Mouse (Mus musculus) thymus, postnatal 4 days (tissue): ENCODE measurements around the gene Olfr635.
"Not testable (repeated sequence)": the region's sequence is repeated elsewhere in the genome, so short reads cannot be mapped to it uniquely, and the experiment has no call there.

Experiments
- DNase-seq: peaks from one replicate; pipeline ENCODE4 v3.0.0; 2021

Gene Olfr635

DNA sequence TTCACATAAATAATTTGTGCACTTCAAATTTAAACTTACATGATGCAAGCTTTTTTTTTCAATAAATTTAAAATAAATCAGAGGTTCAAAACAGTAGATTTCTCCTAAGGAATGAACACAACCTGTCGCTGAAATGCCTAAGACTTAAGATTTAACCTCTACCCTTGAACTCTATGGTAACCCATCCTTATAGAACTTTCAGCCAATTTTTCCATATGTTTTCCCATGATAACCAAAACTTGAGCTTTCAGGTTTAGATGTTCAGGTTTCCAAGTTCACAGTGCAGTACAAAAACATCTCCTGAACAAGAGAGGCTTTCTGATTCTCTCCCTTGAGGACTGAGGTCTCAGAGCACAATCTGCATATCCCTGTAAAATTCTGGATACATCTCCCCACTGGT, at the start of gene Olfr635:
Gene Olfr635, plus strand, starts transcription at position 301 of the 400 bp plus-strand sequence.
- DNase-seq: no peak

DNA sequence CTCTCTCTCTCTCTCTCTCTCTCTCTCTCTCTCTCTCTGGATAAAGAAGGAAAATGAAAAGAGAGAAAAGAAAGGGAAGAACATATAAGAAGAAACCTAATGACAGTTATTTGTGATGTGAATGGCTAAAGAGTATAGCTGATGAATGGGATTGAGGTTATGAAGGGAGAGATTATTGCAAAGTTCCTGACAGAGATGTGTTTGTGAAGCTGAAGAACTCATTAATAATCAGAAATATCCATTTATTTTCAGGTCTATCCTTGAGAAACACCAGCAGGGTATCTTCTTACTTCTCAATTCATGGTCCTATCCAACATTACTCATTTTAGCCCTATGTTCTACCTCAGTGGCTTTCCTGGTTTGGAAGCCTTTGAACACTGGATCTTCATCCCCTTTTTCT, 42.4 kb upstream of the Olfr635 start, which contains the start of gene Olfr631:
Gene Olfr631, plus strand, starts transcription at position 301 of the 400 bp plus-strand sequence.
- no peak for DNase-seq

DNA sequence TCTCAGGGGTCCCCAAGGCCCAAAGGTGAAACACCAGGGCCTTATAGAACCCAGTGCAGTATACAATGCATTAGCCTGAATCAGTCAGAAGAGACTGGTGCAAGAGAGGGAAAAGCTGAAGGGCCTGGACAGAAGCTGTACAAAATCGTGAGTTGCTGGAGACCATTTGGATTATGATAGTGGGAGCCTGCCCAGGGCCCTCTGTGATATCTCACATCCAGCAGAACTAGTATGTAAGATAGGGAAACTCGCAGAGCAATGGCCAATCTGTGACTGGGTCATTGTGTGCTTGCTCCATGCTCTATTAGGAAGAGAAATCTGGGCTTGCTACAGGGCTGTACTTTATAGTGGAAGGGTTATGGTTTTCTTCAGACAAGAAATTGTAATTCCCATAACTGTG, 36.7 kb upstream of the Olfr635 start, which contains the start of gene Olfr632:
Gene Olfr632, plus strand, starts transcription at position 84 of the 400 bp plus-strand sequence.
- DNase-seq: no peak

DNA sequence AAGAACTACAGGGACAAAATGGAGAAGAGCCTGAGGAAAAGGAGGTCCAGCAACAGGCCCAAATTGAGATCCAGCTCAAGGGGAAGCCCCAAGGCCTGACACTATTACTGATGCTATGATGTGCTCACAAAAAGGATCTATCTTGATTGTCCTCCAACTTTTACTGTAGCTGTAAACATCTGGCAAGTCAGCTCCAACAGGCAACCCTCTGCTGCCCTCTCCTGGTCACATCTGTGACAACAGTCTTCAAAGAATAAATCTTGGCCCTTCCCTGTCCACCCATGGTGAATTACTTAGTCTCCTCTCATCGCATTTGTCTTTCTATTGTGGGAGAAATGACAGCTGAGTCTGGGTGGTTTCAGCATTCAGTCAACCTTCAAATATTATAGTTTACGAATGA, 28.2 kb upstream of the Olfr635 start:
- peak; percentile 64 for DNase-seq

DNA sequence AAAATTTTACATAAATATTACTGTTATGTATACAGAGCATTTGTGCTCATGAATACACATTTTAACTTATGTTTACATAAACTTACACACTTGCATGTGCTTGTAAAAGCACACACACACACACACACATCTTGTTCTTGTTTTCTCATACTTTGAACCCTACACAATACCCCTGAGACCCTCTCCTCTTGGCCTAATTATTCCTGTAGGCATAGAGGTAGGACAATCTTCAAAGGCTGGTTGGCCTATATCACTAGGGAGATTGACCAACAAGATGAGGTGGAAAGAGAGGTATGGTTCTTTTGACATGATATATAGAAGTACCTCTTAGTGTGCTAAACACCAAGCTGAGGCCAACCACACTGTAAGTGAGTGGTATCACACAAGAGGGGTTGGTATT, 26.8 kb upstream of the Olfr635 start, which contains the start of gene Olfr633:
Gene Olfr633, plus strand, starts transcription at position 301 of the 400 bp plus-strand sequence.
- no peak for DNase-seq

DNA sequence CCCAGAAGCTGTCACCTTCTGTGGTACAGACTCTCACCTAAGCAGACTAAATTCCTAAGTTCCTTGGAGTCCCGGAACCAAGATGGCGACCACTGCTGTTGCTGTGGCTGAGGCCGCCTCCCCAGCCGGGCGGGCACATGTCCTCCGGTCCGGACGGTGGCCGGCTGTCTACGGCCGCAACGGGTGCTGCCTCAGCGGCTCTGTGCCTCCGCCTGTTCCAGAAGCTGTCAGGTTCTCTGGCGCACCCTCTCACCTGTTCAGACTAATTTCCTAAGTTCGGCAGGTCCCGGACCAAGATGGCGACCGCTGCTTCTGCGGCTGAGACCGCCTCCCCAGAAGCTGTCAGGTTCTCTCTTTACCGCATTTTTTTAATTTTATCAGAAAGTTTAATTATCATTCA, 4.1 kb upstream of the Olfr635 start:
- DNase-seq: not testable (repeated sequence)

DNA sequence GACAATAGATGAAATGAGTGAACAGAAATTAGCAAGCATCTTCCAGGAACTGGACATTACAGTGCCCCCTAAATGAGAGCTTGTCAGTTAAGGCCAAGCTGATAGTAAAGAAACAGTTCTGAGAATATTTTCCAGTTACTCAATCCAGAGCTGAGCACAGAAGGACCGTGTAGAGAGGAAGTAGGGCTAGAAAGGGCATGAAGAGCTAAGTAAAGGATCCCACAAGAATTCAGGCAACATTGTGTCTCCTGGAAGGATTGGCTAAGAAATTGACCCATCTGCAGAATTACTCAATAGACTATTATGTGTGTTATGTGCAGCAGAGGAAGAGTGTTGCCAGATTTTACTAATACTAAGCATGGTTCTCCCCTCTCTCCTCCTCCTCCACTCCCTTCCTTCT, 830 bp downstream of the Olfr635 start:
- DNase-seq: no peak

DNA sequence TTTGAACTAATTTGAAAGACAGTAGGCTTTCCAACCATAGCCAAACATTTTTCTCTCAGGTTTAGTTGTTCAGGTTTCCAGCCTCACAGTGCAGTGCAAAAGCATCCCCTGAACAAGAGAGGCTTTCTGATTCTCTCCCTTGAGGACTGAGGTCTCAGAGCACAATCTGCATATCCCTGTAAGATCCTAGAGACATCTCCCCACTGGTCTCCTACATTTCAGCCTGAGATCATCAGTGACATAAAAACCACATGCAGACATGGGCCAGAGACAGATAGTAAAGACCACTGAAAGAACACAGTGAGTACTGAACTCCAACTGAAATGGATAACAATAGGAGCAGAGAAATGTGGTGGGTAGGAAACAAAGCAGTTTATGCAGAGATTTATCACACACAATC, 27.5 kb downstream of the Olfr635 start, which contains the start of gene Olfr638:
Gene Olfr638, plus strand, starts transcription at position 301 of the 400 bp plus-strand sequence.
- no peak for DNase-seq

DNA sequence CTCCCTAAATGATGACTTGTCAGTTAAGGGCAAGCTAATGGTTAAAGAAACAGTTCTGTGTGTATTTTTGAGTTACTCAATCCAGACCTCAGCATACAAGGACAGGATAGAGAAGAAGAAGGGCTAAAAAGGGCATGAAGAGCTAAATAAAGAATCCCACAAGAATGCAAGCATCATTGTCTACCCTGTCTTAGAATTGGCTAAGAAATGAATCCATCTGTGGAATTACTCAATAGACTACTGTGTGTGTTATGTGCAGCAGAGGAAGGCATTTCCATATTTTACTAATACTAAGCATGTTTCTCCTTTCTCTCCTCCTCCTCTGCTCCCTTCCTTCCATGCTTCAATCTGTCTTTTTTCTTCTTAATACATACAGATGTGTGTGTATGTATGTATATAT, 28.2 kb downstream of the Olfr635 start:
- no peak for DNase-seq

DNA sequence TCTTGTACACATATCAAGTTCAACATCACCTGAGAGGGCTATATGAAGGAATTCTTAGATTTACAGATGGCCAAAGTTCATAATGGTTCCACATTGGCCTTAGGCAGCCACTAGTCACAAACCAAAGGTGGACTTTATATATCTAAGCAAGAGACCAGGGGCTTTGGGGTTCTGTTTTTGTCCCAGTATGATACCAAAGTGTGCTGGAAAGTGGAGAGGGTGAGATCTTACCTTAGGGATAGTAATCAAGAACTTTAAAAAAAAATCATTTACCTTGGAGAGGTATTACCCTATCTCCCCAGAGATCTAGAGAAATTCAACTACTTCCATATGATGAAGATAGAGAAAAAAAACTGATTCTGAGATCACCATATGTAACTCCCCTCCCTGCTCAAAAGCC, 46.3 kb downstream of the Olfr635 start, which contains the start of gene Olfr639:
Gene Olfr639, minus strand, starts transcription at position 101 of the 400 bp plus-strand sequence.
- no peak for DNase-seq

DNA sequence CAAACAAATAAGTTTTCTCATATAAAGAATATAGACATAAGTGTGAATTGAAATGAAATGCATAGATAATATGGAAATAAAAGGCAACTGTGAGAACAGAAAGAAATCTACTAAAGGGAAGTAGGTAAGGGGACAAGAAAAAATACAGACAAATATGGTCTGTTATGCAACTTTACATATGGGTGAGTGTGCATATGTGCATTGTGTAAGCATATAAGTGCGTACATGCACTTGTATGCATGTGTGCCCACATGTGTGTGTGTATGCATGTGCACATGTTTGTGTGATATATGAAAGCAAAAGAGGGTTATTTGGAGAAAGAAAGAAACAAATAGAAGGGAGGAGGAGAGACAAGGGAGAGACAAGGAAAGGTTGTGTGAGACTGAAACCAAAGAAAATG, 48.0 kb downstream of the Olfr635 start:
- no peak for DNase-seq

DNA sequence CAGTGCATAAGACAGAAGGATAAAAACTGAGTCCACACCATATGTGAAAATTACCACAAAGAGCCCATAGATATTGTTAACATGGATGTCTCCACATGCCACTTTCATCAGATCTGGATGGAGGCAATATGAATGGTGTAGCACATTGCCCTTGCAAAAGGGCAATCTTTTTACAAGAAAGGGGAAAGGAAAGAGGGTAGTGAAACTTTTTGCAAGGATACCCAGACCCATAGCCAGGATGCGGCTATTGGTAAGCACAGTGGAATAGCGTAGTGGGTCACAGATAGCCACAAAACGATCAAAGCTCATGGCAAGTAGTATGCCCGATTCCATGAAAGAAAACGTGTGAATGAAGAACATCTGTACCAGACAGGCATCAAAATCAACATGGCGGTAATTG, 50.7 kb downstream of the Olfr635 start:
- DNase-seq: no peak

DNA sequence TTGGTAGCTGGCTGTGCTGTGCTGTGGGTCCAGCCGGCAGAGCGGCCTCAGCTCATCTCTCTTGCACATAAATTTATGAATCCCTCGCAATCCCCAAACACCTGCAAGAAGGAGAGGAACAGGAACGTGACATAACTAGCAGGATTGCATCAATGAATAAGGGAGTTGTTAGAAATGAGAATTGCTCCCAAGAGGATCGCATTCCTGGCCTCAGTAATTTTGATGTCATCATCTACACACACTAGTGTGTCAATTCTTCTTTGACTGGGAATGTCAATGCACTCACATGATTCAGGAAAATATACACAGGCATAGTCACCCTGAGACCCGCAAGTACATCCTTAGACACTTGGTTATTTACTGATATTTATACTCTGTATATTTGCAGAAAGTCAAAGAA, 54.5 kb downstream of the Olfr635 start, which contains the start of gene Olfr640:
Gene Olfr640, minus strand, starts transcription at position 101 of the 400 bp plus-strand sequence.
- no peak for DNase-seq

DNA sequence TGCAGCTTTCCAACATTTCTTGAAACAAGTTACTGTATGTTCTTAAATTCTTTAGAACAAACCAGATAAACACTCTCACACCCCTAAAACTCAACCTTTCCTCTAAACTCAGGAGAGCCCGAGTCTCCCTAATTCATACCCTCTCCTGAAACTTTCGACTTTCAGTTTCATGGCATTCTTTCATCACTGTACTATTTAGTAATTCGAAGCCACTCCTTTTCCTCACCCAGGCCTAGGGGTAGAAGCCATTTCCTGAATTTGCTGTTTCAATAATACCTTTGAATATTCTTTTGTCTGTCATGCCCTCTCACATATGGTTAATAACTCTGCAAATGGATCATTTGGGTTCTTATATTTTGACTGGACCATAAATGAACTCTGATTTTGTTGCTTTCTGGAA, 56.0 kb downstream of the Olfr635 start:
- no peak for DNase-seq

DNA sequence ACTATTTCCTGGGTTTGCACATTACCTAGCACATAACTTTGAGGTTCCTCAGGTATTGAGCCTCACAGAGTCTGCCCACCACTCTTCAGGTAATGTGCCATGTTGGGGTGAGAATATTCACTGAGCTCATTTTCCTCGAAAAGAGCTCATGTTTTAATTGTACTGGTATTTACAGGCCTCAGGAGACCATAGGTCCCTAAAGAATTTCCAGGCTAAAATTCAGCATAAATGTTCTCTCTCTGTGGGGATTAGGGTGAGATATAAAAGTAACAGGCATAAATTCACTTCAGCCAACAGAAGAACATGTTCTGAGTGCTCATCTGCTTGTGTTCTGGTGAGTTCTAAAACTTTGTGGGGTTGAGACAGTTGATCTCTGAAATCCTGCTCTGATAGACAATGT, 64.2 kb downstream of the Olfr635 start, which contains the start of gene Olfr641:
Gene Olfr641, plus strand, starts transcription at position 301 of the 400 bp plus-strand sequence.
- DNase-seq: no peak
